Mouse (Mus musculus) megakaryocyte, embryonic 14.5 days (primary cell): ENCODE measurements around the gene Zfp119b. TPM values are rescaled to one million over a fixed set of nuclear protein-coding genes. Genes with fewer than 3 reads are reported as not detected.
"Not testable (repeated sequence)": the region's sequence is repeated elsewhere in the genome, so short reads cannot be mapped to it uniquely, and the experiment has no call there.

Experiments used
- H3K27me3 ChIP-seq: replicated peaks from 2 replicates; pipeline ENCODE3; 2012; ENCODE audit warnings: inconsistent platforms
- H3K36me3 ChIP-seq: replicated peaks from 2 replicates; pipeline ENCODE3; 2012; ENCODE audit warnings: low read length, inconsistent platforms, mixed read lengths
- H3K4me1 ChIP-seq: 2 replicates; pipeline ENCODE4 v1.6.1; 2012; ENCODE audit warnings: inconsistent platforms
- H3K4me3 ChIP-seq: replicated peaks from 2 replicates; pipeline ENCODE3; 2012; ENCODE audit warnings: moderate library complexity, mild to moderate bottlenecking, inconsistent platforms
- H3K9me3 ChIP-seq: 2 replicates; pipeline ENCODE4 v1.6.1; 2012; ENCODE audit warnings: inconsistent platforms
- FLI1 ChIP-seq: IDR thresholded peaks from 2 replicates; pipeline ENCODE4 v1.6.1; 2012; ENCODE audit warnings: low read length, inconsistent platforms, mixed read lengths
- GATA1 ChIP-seq: IDR thresholded peaks from 3 replicates; pipeline ENCODE4 v1.6.1; 2012; ENCODE audit warnings: mixed read lengths, low read length, inconsistent platforms, borderline replicate concordance
- polyA plus RNA-seq: library from polyadenylated mRNA; stranded (reverse); fragments of >175 nt; gene quantifications from 2 replicates; pipeline ENCODE4 v1.2.3, GENCODE M21; 2012; ENCODE audit warnings: low replicate concordance; ENCODE audit not compliant: insufficient read depth

Zfp119b gene
- polyA plus RNA-seq, 1 experiment, result 0.12 TPM

- no peaks in the 10 kb centered on the region for H3K27me3 ChIP-seq
- peaks cover 54% of the 10 kb centered on the region for H3K9me3 ChIP-seq
- H3K4me3 ChIP-seq, result peak overlapping the region; percentile 99
- TF ChIP-seq FLI1 (no peak), GATA1 (no peak)
- peaks cover 58% of the 10 kb centered on the region for H3K36me3 ChIP-seq
- H3K4me1 ChIP-seq, result peaks cover 42% of the 10 kb centered on the region
Observed at GRCm38 (mm10) chr17:55933191-55933590, 16.1 kb downstream of the Zfp119b start.

GRCm38 (mm10) chr17:55932635-55933034, 16.7 kb downstream of the Zfp119b start:
- Histone ChIP-seq H3K9me3 (peaks cover 50% of the 10 kb centered on the region), H3K27me3 (no peaks in the 10 kb centered on the region), H3K4me1 (peaks cover 42% of the 10 kb centered on the region), H3K4me3 (peak overlapping the region; percentile 99), H3K36me3 (peaks cover 52% of the 10 kb centered on the region)
- TF ChIP-seq FLI1, result no peak
- TF ChIP-seq GATA1, result no peak

- H3K36me3 ChIP-seq, result peaks cover 45% of the 10 kb centered on the region
- peak overlapping the region; percentile 99 for H3K4me3 ChIP-seq
- peaks cover 42% of the 10 kb centered on the region for H3K4me1 ChIP-seq
- H3K27me3 ChIP-seq, result no peaks in the 10 kb centered on the region
- TF ChIP-seq GATA1, result no peak
- TF ChIP-seq FLI1, result no peak
- H3K9me3 ChIP-seq, result peaks cover 44% of the 10 kb centered on the region
Observed at GRCm38 (mm10) chr17:55931553-55932502, 17.5 kb downstream of the Zfp119b start.

GRCm38 (mm10) chr17:55906669-55907068, 42.6 kb downstream of the Zfp119b start:
- no peaks in the 10 kb centered on the region for H3K27me3 ChIP-seq
- no peaks in the 10 kb centered on the region for H3K36me3 ChIP-seq
- H3K9me3 ChIP-seq, result peaks cover 3% of the 10 kb centered on the region; the same call in 1 of the 2 replicates
- TF ChIP-seq FLI1 (no peak), GATA1 (no peak)
- no peak overlapping the region for H3K4me3 ChIP-seq
- H3K4me1 ChIP-seq, result peaks cover 29% of the 10 kb centered on the region

GRCm38 (mm10) chr17:55904131-55904530, 45.2 kb downstream of the Zfp119b start:
- H3K27me3 ChIP-seq, result no peaks in the 10 kb centered on the region
- peaks cover 4% of the 10 kb centered on the region; the same call in 1 of the 2 replicates for H3K9me3 ChIP-seq
- H3K36me3 ChIP-seq, result peaks cover under 1% of the 10 kb centered on the region
- H3K4me1 ChIP-seq, result peaks cover 29% of the 10 kb centered on the region
- TF ChIP-seq FLI1 (no peak), GATA1 (no peak)
- peak overlapping the region; percentile 56 for H3K4me3 ChIP-seq

GRCm38 (mm10) chr17:55903687-55904086, 45.6 kb downstream of the Zfp119b start:
- no peak overlapping the region for H3K4me3 ChIP-seq
- peaks cover 7% of the 10 kb centered on the region; the same call in 1 of the 2 replicates for H3K9me3 ChIP-seq
- TF ChIP-seq GATA1, result no peak
- no peak for TF ChIP-seq FLI1
- H3K36me3 ChIP-seq, result peaks cover 3% of the 10 kb centered on the region
- no peaks in the 10 kb centered on the region for H3K27me3 ChIP-seq
- peaks cover 29% of the 10 kb centered on the region for H3K4me1 ChIP-seq

- TF ChIP-seq FLI1 (no peak), GATA1 (no peak)
- Histone ChIP-seq H3K9me3 (peaks cover 12% of the 10 kb centered on the region; the same call in 1 of the 2 replicates), H3K27me3 (no peaks in the 10 kb centered on the region), H3K36me3 (peaks cover 8% of the 10 kb centered on the region), H3K4me1 (peaks cover 29% of the 10 kb centered on the region), H3K4me3 (no peak overlapping the region)
Observed at GRCm38 (mm10) chr17:55903087-55903486, 46.2 kb downstream of the Zfp119b start.

GRCm38 (mm10) chr17:55892406-55892955, 56.8 kb downstream of the Zfp119b start:
- Histone ChIP-seq H3K4me3 (peak overlapping the region; percentile 89), H3K36me3 (peaks cover 30% of the 10 kb centered on the region), H3K4me1 (peaks cover 18% of the 10 kb centered on the region)
- not testable (repeated sequence) for H3K27me3 ChIP-seq, H3K9me3 ChIP-seq

Other genes starting within 250 kb of the Zfp119b start
- 0.17 TPM in 1 of 2 replicates, not detected in the other for gene Pot1b, start 236.9 kb downstream of the Zfp119b start, polyA plus RNA-seq
- gene Adgre4, start 199.5 kb downstream of the Zfp119b start, polyA plus RNA-seq, result not detected in 2 replicates
- 0.16 TPM in 1 of 2 replicates, not detected in the other for gene Zfp119a, start 70.6 kb downstream of the Zfp119b start, polyA plus RNA-seq
- gene Zfp959, start 57.4 kb downstream of the Zfp119b start, polyA plus RNA-seq, result 0.98 TPM in 1 of 2 replicates, not detected in the other
- 114 and 143 TPM in 2 replicates for gene Ebi3, start 3.1 kb upstream of the Zfp119b start, polyA plus RNA-seq
- gene Yju2, start 9.6 kb upstream of the Zfp119b start, polyA plus RNA-seq, result 15.6 and 33.1 TPM in 2 replicates
- 2.9 and 15.1 TPM in 2 replicates for gene Shd, start 21.0 kb upstream of the Zfp119b start, polyA plus RNA-seq
- not detected in 2 replicates for gene Fsd1, start 37.0 kb upstream of the Zfp119b start, polyA plus RNA-seq
- gene Stap2, start 56.1 kb upstream of the Zfp119b start, polyA plus RNA-seq, result 0.21 TPM in 1 of 2 replicates, not detected in the other
- 4.4 and 22.7 TPM in 2 replicates for gene Mpnd, start 56.2 kb upstream of the Zfp119b start, polyA plus RNA-seq
- 115 and 286 TPM in 2 replicates for gene Sh3gl1, start 87.1 kb upstream of the Zfp119b start, polyA plus RNA-seq
- gene Chaf1a, start 90.9 kb upstream of the Zfp119b start, polyA plus RNA-seq, result 17.0 and 33.8 TPM in 2 replicates
- 75.0 and 97.7 TPM in 2 replicates for gene Ubxn6, start 125.5 kb upstream of the Zfp119b start, polyA plus RNA-seq
- gene Hdgfl2, start 130.1 kb upstream of the Zfp119b start, polyA plus RNA-seq, result 93.5 and 279 TPM in 2 replicates
- not detected in 2 replicates for gene Plin4, start 160.3 kb upstream of the Zfp119b start, polyA plus RNA-seq
- not detected in 2 replicates for gene Plin5, start 168.1 kb upstream of the Zfp119b start, polyA plus RNA-seq
- gene Lrg1, start 172.5 kb upstream of the Zfp119b start, polyA plus RNA-seq, result 2.7 TPM in 1 of 2 replicates, not detected in the other
- gene Sema6b, start 190.8 kb upstream of the Zfp119b start, polyA plus RNA-seq, result 19.4 and 37.0 TPM in 2 replicates
- 0.94 and 3.0 TPM in 2 replicates for gene Tnfaip8l1, start 213.0 kb upstream of the Zfp119b start, polyA plus RNA-seq
- gene Mydgf, start 234.4 kb upstream of the Zfp119b start, polyA plus RNA-seq, result 13.4 and 39.8 TPM in 2 replicates